Mouse (Mus musculus): ENCODE results near the gene Gm39115. TPM values are rescaled to one million over a fixed set of nuclear protein-coding genes. Genes with fewer than 3 reads are reported as not detected.
"Not testable (repeated sequence)": the region's sequence is repeated elsewhere in the genome, so short reads cannot be mapped to it uniquely, and the experiment has no call there.

Gene Gm39115
- not detected for total RNA-seq (2021)

DNA sequence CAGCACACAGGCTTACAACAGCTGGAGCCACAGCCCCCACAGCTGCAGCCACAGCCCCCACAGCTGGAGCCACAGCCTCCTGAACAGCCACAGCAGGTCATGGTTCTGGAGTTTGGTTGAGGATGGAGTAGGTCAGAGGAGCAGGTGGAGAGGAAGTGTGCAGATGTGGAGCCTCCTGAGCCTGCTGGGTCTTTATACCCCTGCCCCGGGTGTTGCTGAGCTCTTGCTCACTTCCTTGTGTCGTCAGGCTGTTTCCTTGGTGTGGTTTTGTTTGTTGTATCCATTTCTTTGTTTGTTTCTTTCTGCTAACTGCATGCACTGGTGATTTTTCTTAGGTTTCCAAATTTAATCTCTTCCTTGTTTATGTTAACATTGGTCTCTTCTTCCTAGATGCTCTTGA is at the start of gene Gm39115:
TSS of gene Gm39115 (minus strand) at position 101 of the 400 bp plus-strand sequence.
- DNase-seq, result not testable (repeated sequence)

DNA sequence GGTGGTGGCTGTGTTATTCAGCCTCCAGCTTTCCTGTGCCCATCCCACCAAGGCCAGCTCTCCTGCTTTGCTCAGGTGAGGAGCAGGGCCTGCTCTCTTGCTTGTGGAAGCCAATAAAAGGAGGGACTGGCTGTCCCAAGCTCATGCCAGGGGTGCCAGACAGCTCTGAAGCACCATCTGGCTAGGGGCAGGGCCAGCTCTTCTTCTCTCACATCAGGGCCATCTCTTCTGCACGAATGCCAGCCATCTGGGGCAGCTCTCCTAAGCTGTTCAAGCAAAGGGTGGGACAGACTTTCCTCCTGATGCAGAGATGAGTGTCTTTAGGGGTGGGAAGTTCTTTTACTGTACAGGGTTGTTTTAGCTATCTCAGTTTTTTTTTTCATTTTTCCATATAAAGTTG is 45.2 kb upstream of the Gm39115 start:
- no peak for DNase-seq

DNA sequence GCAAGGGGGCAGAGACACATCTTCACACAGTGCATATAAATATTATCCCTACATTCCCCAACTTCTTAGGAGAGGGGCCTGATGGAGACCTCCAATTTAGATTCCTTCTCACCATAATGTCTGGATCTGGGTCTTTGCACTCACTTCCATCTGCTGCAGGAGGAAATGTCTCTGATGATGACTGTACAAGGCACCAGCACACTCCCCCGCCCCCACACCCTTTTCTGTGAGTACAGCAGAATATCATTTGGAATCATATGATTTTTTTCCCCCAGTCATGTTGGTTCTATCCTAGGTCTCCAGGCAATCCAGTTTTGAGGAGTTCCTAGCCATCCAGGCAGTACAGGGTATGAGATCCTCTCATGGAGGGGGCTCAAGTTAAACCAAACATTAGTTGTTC is 42.9 kb upstream of the Gm39115 start:
- no peak for DNase-seq

DNA sequence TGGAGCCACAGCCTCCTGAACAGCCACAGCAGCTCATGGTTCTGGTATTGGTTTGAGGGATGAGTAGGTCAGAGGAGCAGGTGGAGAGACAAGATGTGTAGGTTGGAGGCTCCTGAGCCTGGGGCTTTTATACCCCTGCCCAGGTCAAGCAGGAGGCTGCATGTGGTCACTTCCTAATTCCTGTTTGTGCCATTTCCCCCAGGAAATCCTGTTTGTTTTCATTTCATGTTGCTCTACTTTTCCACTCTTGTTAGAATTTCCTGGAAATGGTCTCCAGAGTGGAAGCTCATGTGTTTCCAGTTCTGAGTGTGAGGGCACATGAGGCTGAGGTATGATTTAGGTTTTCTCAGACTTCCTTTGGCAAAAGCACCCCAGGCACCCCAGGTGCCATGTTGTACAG is 40.1 kb upstream of the Gm39115 start, which contains the start of gene Krtap5-2:
TSS of gene Krtap5-2 (minus strand) at position 101 of the 400 bp plus-strand sequence.
- DNase-seq, result not testable (repeated sequence)

DNA sequence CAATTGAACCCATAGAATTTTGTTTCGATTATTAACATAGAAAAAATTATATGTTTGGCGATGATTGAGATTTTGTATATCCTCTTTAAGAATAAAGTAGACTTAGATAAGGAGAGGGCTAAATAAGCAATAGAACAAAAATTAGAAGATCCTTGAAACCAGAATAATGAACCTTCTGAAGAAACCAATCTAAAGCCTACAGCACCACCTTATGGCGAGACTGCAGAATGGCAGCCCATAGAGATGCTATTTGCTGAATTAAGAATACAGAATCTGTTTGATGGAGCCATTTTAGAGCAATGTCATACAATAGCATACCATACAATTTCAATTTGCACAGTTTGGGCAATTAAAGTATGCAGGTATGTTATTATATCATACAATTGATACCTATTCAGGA is 34.0 kb upstream of the Gm39115 start:
- DNase-seq, result no peak

DNA sequence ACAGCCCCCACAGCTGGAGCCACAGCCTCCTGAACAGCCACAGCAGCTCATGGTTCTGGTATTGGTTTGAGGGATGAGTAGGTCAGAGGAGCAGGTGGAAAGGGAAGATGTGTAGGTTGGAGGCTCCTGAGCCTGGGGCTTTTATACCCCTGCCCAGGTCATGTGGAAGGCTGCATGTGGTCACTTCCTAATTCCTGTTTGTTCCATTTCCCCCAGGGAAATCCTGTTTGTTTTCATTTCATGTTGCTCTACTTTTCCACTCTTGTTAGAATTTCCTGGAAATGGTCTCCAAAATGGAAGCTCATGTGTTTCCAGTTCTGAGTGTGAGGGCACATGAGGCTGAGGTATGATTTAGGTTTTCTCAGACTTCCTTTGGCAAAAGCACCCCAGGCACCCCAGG is 29.8 kb upstream of the Gm39115 start, which contains the start of gene Gm4553:
TSS of gene Gm4553 (minus strand) at position 101 of the 400 bp plus-strand sequence.
- DNase-seq, result not testable (repeated sequence)

DNA sequence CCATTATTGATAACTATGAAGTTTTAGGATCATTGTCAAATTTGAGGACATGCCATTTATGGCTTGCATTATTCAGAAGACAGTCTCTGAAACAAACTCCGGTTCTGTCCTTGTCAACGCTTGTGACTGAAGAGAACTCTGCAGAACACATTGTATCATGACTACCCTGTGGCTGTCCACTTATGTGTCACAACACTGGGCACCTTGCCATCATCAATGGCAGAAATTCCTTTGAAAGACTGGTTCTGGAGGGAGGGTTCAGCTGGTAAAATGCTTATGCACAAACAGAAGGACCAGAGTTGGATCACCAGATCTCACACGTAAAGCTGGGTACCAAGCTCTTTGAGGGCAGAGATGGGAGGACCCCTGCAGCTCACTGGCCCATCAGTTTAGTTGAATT is 23.5 kb upstream of the Gm39115 start:
- DNase-seq, result no peak

DNA sequence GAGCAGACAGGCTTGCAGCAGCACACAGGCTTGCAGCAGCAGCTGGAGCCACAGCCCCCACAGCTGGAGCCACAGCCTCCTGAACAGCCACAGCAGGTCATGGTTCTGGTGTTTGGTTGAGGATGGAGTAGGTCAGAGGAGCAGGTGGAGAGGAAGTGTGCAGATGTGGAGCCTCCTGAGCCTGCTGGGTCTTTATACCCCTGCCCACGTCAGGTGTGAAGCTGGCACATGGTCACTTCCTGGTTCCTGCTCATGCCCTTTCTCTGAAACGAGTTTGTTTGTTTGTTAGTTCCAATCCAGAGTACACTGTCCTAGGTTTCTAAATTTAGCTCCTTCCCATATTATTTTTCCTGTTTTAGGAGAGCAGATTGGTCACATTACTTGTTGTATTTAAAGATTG is 21.2 kb upstream of the Gm39115 start, which contains the start of gene Gm29735:
TSS of gene Gm29735 (minus strand) at position 101 of the 400 bp plus-strand sequence.
- not testable (repeated sequence) for DNase-seq

DNA sequence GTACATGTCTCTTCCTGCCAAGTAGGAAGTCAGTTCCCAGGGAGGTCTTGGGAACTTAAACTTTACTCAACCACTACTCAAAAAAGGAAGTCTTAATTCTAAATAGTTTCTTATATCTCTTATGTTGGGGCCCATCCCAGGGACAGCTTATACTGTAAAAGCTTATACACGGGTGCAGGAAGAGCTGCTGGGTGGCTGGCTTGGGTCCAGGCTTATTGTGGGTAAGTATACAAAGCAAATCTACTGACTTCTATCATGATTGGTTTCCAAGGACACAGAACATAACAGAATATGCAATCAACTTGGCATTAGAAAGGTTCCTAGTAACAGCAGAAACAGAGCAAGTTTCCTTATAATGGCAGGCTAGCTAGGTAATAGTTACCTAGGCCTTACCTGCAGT is 19.5 kb upstream of the Gm39115 start:
- DNase-seq, result no peak

DNA sequence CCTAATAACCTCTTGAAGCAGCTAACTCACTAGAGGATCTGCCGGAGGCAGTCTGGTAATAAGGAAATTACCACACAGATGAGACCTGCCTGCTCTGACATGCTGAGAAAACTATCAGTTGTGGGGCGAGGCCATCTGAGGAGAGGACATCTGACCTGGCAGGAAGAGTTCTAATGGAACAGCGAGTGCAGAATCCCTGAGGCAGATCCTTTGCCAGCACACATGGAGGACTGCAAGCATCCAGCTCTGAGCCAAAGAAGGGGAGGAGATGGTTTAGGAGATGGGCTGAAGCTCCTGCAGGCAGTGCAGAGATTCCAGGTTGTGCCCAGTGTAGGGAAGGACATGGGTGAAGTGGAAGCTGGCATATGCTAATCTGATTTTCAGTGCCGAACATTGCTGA is 16.4 kb upstream of the Gm39115 start:
- no peak for DNase-seq

DNA sequence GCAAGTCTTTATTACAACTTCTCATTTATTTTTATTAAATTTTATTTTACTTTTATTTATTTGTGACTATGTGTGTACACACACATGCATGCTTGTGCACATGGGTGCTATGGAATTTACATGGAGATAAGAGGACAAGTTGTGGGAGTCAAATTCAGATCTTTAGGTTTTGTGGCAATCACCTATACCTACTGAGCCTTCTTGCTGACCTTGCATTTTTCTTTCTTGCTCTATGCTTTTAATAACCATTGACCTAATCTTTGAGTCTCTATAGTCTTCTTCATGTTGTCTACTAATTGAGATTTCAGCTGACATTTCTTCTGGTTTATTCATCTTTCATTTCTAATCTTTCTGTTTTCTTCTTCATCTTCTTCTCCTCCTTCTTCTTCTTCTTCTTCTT is 12.8 kb upstream of the Gm39115 start:
- no peak for DNase-seq

DNA sequence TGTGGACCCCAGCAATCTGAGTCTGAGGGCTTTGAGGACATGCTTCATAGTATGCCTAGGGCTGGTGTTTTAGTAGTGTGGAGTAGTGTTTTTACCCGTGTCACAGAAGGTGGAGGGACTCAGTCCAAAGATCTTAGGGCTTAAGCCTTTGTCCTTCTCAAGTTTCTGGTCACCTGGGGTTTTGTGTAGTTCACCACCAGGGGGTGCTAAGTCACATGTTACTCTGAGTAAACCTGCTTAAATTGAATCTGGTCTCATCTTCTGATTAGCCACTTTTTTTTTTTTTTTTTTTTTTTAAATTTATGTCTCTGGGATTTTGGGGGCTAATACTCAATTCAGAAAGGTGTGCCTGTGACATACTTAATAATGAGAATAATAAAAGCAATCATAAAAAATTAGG is 10.2 kb upstream of the Gm39115 start:
- DNase-seq, result peak; percentile 65

DNA sequence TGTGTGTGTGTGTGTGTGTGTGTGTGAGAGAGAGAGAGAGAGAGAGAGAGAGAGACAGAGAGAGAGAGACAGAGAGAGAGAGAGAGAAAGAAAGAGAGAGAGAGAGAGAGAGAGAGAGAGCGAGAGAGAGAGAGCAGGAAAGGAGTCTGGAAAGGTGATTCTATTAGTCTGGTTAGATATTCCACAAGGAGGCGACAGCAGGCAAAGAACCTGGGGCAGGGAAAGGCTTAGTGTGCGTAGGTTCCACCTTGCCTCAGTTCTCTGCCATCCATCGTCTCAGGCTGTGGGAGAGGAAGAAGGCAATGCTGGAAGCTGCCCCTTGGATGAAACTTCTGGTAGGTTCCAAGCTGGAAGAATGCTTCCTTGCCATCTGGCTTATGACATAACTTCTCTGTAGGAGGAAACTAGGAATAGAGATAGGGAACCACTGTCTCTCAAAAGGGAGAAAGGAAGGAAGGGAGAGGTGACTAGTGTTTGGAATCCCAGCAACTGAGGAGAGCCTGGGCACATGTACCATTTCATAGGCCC is 9.6 kb upstream of the Gm39115 start:
- no peak for DNase-seq

DNA sequence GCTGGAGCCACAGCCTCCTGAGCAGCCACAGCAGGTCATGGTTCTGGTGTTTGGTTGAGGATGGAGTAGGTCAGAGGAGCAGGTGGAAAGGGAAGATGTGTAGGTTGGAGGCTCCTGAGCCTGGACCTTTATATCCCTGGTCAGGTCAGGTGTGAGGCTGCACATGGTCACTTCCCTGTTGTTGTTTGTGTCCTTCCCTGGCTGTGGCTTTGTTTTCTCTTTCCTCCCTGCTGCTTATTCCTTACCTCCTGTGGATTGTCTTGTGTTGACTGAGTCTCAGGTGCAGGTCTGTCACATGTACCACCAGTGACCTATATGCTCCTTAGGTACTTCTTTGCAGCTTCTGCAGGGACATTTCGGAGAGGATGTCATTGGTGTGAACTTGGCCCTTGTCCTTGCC is 8.7 kb upstream of the Gm39115 start, which contains the start of gene Gm45337:
TSS of gene Gm45337 (minus strand) at position 101 of the 400 bp plus-strand sequence.
- no peak for DNase-seq

DNA sequence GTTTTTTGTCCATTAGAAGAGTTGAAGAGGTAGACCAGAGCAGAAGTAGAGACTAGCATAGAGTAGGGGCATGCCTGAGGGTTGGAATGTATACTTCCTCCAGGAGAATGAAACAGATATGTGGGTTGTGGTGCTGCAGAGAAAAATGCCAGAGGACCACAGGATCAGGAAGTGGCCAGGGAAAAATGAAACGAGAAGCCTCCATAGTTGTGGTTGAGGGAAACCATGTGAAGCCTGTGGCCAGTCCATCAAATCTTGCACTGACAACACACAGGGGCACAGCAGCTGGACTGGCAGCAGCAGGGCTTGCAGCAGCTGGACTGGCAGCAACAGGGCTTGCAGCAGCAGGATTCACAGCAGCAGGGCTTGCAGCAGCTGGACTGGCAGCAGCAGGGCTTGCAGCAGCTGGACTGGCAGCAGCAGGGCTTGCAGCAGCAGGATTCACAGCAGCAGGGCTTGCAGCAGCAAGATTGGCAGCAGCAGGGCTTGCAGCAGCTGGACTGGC is 7.7 kb upstream of the Gm39115 start:
- DNase-seq, result not testable (repeated sequence)

DNA sequence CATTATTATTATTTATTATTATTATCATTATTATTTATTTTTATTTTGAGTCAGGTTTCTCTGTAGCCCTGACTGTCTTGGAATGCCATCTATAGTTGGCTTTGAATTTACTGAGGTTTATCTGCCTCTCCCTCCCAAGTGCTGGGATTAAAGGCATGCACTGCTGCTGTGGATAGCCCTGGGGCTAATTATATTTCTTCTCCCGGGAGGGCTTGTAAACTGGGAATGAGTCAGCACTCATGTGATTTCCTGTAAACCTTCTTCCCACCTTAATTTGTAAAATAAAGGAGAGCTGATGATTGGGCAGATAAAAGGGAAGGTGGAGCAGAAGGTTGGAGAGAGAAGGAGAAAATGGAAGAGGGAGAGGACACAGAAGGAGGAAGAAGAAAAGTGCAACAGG is 4.9 kb upstream of the Gm39115 start:
- DNase-seq, result no peak

DNA sequence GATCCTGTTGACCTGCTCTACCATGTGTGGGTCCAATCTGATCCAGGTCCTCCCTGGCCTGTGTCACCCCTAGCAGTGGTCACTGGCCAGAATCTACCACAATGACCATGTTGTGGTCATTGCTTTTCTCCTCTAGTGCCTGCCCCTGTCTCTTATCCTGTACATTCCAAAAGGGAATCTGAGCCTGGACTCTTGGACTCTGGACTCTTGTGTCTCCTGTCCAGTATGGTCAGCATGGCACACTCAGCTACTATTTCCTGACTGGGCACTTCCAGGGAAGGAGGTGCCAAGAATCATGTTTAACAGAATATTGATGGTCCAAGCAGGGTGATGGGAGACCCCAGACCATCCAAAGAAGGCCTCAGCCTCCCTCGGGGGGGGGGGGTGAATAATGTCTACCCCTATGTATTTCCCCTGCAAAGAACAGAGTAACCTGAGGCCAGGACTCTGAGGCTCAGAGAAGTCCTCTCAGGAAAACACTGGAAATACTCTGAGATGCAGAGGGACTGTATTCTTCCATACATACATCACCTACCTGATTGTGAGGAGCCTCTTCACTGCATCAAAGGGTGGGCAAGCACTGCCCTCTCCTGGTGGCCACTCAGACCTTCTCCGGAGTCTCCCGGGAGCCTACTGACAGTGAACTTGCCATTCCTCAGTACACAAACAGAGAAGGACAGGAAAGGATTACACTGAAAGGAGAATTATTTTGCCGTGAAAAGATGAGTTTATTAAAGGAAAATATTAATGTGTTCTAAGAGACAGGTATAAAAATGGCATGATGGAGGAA is 1.4 kb downstream of the Gm39115 start:
- DNase-seq, result peak; percentile 34

DNA sequence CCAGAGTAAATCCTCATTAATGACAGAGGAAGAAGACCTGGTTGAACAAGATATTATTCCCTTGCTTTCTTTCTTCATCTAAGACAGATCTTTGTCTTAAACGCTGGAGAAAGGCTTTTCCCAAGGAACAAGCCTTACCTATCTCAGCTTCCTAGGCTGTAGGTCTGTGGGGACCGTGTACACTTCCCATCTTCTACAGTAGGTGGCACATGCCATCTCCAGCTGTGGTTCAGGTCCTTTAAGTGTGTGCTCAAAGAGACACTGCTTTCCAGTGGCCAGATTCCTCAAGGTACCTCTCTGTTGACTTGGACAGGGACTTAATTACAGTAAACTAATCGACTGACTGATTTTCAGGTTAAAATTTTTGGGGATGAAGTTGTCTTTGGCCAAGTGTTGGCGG is 7.0 kb downstream of the Gm39115 start:
- DNase-seq, result no peak

DNA sequence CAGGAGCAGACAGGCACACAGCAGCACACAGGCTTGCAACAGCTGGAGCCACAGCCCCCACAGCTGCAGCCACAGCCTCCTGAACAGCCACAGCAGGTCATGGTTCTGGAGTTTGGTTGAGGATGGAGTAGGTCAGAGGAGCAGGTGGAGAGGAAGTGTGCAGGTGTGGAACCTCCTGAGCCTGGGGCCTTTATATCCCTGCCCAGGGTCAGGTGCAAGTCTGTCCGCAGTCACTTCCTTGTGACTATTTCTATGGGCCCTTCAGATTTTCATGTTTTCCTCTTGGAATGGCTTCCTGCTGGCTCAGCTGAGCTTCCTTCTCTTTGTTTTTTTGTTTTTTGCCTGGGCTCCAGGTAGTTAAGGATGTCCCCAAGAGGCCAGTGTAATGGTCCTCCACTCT is 15.2 kb downstream of the Gm39115 start, which contains the start of gene Gm45618:
TSS of gene Gm45618 (minus strand) at position 101 of the 400 bp plus-strand sequence.
- not testable (repeated sequence) for DNase-seq

DNA sequence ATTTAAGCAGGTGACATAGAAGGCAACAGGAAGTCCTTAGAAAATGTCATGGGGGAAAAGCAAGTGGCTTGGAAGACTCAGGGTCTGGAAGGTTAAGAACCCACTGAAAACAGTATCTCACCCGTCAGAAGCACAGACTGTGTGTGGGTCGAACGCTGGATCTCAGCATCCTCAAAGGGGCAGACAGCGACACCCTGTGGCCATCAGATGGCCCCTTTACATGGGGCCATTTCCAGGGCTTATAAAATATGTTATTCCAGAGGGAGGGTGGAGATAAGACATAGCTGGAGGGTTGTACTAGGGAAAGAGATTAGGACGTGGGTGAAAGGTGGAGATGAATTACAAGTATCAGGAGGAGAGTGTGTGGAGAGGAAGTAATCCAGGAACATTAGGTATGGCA is 16.2 kb downstream of the Gm39115 start:
- DNase-seq, result no peak

DNA sequence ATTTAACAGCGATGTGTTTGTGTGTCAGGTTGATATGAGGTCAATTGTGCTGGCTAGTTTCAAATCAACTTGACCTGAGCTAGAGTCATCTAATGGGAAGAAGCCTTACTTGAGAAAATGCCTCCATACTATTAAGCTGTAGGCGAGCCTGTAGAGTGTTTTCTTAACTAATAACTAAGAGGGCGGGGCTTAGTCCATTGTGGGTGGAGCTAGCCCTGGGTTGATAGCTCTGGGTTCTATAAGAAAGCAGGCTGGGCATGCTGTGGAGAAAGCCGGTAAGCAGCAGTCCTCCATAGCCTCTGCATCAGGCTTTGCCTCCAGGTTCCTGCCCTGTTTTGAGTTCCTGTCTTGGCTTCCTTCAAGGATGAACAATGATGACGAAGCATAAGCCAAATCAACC is 31.1 kb downstream of the Gm39115 start:
- no peak for DNase-seq

DNA sequence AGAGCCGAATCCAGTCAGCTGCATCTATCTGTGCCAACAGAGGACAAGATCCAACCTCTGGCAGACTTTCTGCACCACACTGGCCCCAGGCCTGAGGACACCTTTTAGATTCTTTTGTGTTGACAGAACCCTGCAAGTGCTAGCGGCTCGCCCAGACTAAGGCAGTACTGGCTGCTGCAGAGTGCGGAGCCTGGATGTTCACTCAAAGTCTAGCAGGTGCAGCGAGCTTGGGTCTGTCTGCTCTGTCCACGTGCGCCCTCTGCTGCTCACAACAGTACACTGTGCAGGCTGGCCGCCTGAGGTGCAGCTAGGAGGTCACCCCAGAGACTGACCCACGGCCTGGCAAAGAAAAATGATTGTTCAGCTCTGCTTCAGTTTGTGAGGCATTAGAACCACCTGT is 38.1 kb downstream of the Gm39115 start:
- DNase-seq, result peak; percentile 87

DNA sequence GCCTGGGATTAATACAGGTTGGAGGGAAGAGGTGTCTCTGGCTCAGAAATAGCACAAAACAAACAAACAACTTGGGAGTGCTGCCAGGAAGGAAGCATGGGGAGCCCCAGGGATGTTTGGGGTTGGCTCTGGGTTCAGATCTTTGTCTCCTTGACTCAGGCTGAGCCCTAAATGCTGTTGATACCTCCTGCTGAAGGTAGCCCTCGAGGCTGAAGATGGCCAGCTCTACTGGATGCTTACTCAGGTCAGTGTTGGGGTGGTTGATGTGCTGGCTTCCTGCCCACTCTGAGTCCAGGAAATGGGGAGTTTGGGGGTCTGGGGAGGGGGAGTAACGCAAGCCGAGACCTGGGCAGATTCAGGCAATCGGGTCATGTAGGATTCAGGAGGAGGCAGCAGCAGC is 39.1 kb downstream of the Gm39115 start:
- no peak for DNase-seq
